Mouse (Mus musculus) stomach, embryonic 16.5 days (tissue): Measurements from ENCODE around the gene Gm17190. TPM values are rescaled to one million over a fixed set of nuclear protein-coding genes. Genes with fewer than 3 reads are reported as not detected.

Experiments used
- polyA plus RNA-seq: library from polyadenylated mRNA; unstranded; fragments of >200 nt; fragmentation: Nextera tagmentation; extraction: Ambion mirVana; gene quantifications from 2 replicates; pipeline ENCODE4 v1.2.1, GENCODE M21; 2015

Gm17190 gene
- polyA plus RNA-seq, 1 experiment from 2014 or later, result not detected

Other genes starting within 250 kb of the Gm17190 start
- gene Iqgap2, start 190.1 kb upstream of the Gm17190 start, polyA plus RNA-seq, result 16.2 and 18.4 TPM in 2 replicates
- gene Gm20075, start 678 bp upstream of the Gm17190 start, polyA plus RNA-seq, result 18.2 and 29.0 TPM in 2 replicates
- gene Sv2c, start 50.5 kb downstream of the Gm17190 start, polyA plus RNA-seq, result 2.3 and 3.2 TPM in 2 replicates